Mouse (Mus musculus) bone marrow, adult 2 months (tissue): ENCODE measurements at regions not wholly inside any gene's neighbourhood (a gene's known extent, or its start where the extent isn't known, plus 50 kb on each side); places are given as distances from the start of the nearest gene placed in this dataset.

Source experiments
- CTCF ChIP-seq: fragments of 200-500 bp; IDR thresholded peaks from 2 replicates; pipeline ENCODE4 v1.5.1; 2011; ENCODE audit warnings: low read length, control low read depth; ENCODE audit not compliant: control insufficient read depth, insufficient read depth
- POLR2A ChIP-seq: fragments of 200-500 bp; IDR thresholded peaks from 2 replicates; pipeline ENCODE4 v1.6.1; 2011; ENCODE audit warnings: low read depth, mild to moderate bottlenecking, control low read depth, low read length, borderline replicate concordance; ENCODE audit not compliant: control insufficient read depth

DNA sequence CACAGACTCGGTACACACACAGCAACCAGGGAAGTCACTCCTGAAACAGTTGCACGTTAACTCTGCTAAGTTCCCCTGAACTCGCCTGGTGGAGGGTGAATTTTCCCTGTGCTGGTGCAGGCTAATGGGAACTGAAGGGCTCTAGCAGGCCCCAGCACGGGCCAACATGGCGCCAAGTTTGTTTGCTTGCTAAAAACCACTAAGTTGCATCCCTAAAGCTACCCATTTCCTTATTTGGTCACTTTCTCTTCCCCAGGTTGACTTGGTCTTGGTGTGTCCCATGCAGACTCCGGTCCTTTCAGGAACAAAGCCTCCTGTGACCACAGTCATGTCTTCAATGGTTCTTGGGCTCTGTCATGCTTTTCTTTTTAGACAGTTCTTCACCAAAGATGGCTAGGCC, 114.5 kb upstream of the Sulf2 start:
- TF ChIP-seq CTCF (no peak), POLR2A (no peak)
